In genomic region chr16:30743566-30743965, GRCm38 (mm10) we compare ENCODE assay signal across 23 mouse cellular contexts.
DNase-seq lines count a peak whose midpoint lies in the region; ATAC-seq and TF ChIP-seq lines count a peak whose summit lies in the region.
"Had no signal": no experiment of that assay in that cellular context is flagged by ENCODE, and none has a peak within 500 bp of the region (broad histone marks: within the 10 kb centered on the region; RNA-seq: fewer than 3 reads in every experiment).

No protein-coding gene starts in this region.

- H3K4me1 ChIP-seq in hindbrain, embryonic 15.5 days (replicated peaks) = peaks cover 27% of the 10 kb centered on the region
- peaks cover 7% of the 10 kb centered on the region; the same call in 1 of the 2 replicates for H3K4me1 ChIP-seq in hindbrain, embryonic 11.5 days (replicated peaks; ENCODE audit: control insufficient read depth, insufficient read depth, low read length)
- H3K4me1 ChIP-seq in kidney, adult 2 months (ENCODE audit: control insufficient read depth, insufficient read depth, low read length) = peaks cover 4% of the 10 kb centered on the region; the same call in 1 of the 2 replicates
- H3K4me1 ChIP-seq in kidney, embryonic 14.5 days (ENCODE audit: control insufficient read depth, insufficient read depth, low read length) = peaks cover 21% of the 10 kb centered on the region
- peaks cover 84% of the 10 kb centered on the region for H3K4me1 ChIP-seq in limb, embryonic 10.5 days

- TF ChIP-seq POLR2A in kidney, adult 2 months (IDR thresholded peaks at IDR 0.05; ENCODE audit: low read depth, low read length) = no peak

- no peak overlapping the region for H3K9ac ChIP-seq in hindbrain, embryonic 15.5 days
- no peak overlapping the region for H3K9ac ChIP-seq in hindbrain, embryonic 11.5 days (ENCODE audit: low read depth, low read length)
- no peak overlapping the region for H3K9ac ChIP-seq in kidney, embryonic 14.5 days (ENCODE audit: low read depth, low read length)
- H3K9ac ChIP-seq: embryonic facial prominence, embryonic 12.5 days; forebrain, embryonic 13.5 days; forebrain, embryonic 15.5 days; forebrain, postnatal 0 days had no signal

- WGBS in hindbrain, embryonic 15.5 days = 67% methylated on average over 4 of the region's 4 CpGs
- 75% methylated on average over 4 of the region's 4 CpGs for WGBS in hindbrain, embryonic 11.5 days
- WGBS in kidney, adult 2 months = 52% methylated on average over 4 of the region's 4 CpGs
- WGBS in kidney, embryonic 14.5 days = 35% methylated on average over 4 of the region's 4 CpGs
- 70% methylated on average over 4 of the region's 4 CpGs for WGBS in limb, embryonic 10.5 days

- H3K4me2 ChIP-seq in hindbrain, embryonic 15.5 days = no peak overlapping the region
- no peak overlapping the region for H3K4me2 ChIP-seq in hindbrain, embryonic 11.5 days (replicated peaks; ENCODE audit: low read depth, low read length)
- H3K4me2 ChIP-seq in kidney, embryonic 14.5 days (replicated peaks; ENCODE audit: low read depth, low read length) = no peak overlapping the region
- H3K4me2 ChIP-seq: embryonic facial prominence, embryonic 12.5 days; forebrain, embryonic 13.5 days; forebrain, embryonic 15.5 days had no signal

- H3K9me3 ChIP-seq in hindbrain, embryonic 15.5 days = no peaks in the 10 kb centered on the region
- H3K9me3 ChIP-seq in hindbrain, embryonic 11.5 days (ENCODE audit: control insufficient read depth, low read length) = no peaks in the 10 kb centered on the region
- no peaks in the 10 kb centered on the region for H3K9me3 ChIP-seq in kidney, embryonic 14.5 days (ENCODE audit: control insufficient read depth, low read length)
- no peaks in the 10 kb centered on the region for H3K9me3 ChIP-seq in limb, embryonic 10.5 days (replicated peaks)
- H3K9me3 ChIP-seq: embryonic facial prominence, embryonic 12.5 days; forebrain, embryonic 13.5 days; forebrain, embryonic 15.5 days; G1E had no signal

- H3K36me3 ChIP-seq in hindbrain, embryonic 15.5 days = no peaks in the 10 kb centered on the region
- H3K36me3 ChIP-seq in hindbrain, embryonic 11.5 days (ENCODE audit: control insufficient read depth, insufficient read depth, low read length) = no peaks in the 10 kb centered on the region
- no peaks in the 10 kb centered on the region for H3K36me3 ChIP-seq in kidney, adult 2 months (ENCODE audit: control insufficient read depth, insufficient read depth, low read length)
- H3K36me3 ChIP-seq in kidney, embryonic 14.5 days (ENCODE audit: control insufficient read depth, insufficient read depth, low read length) = no peaks in the 10 kb centered on the region
- H3K36me3 ChIP-seq in limb, embryonic 10.5 days = no peaks in the 10 kb centered on the region
- H3K36me3 ChIP-seq: embryonic facial prominence, embryonic 12.5 days; forebrain, embryonic 15.5 days; G1E had no signal

- DNase-seq in hindbrain, embryonic 11.5 days (ENCODE audit: low spot score) = no peak
- DNase-seq in kidney, adult 2 months = peak; percentile 52
- DNase-seq in adipocyte (ENCODE audit: low spot score) = peak; percentile 60
- DNase-seq in limb, embryonic 10.5 days (ENCODE audit: low spot score) = no peak
- no peak for DNase-seq in cerebellum, postnatal 36 days
- DNase-seq: adrenal gland, adult 8-10 months; adrenal gland, postnatal 14 days; adrenal gland, postnatal 36 days; B cell, adult 2 months; cerebellum, adult 11-12 months; cerebellum, adult 2 months; cerebellum, adult 9-10 months; cerebellum, postnatal 25 days; embryo, embryonic 11 days; forebrain, postnatal 0 days had no signal

- ATAC-seq in hindbrain, embryonic 15.5 days (ENCODE audit: low FRiP score, low read depth) = no peak
- no peak for ATAC-seq in hindbrain, embryonic 11.5 days (ENCODE audit: low FRiP score)
- no peak for ATAC-seq in kidney, embryonic 14.5 days (ENCODE audit: low FRiP score, low TSS enrichment)
- ATAC-seq: CD4-positive, CD25-positive, alpha-beta regulatory T cell, adult 4 months; forebrain, postnatal 0 days had no signal

- H3K4me3 ChIP-seq in hindbrain, embryonic 15.5 days = no peak overlapping the region
- no peak overlapping the region for H3K4me3 ChIP-seq in hindbrain, embryonic 11.5 days (ENCODE audit: low read depth, low read length)
- H3K4me3 ChIP-seq in kidney, adult 2 months (ENCODE audit: insufficient read depth, low read depth, low read length) = no peak overlapping the region
- no peak overlapping the region for H3K4me3 ChIP-seq in kidney, embryonic 14.5 days (ENCODE audit: low read length)
- no peak overlapping the region for H3K4me3 ChIP-seq in limb, embryonic 10.5 days
- H3K4me3 ChIP-seq: embryonic facial prominence, embryonic 12.5 days; forebrain, embryonic 13.5 days; forebrain, embryonic 15.5 days had no signal

- 0 out of 2 replicates have a peak overlapping the region, but pooled peaks have one; percentile 17 for H3K27ac ChIP-seq in hindbrain, embryonic 15.5 days (replicated peaks)
- no peak overlapping the region for H3K27ac ChIP-seq in hindbrain, embryonic 11.5 days (ENCODE audit: low read depth, low read length)
- no peak overlapping the region for H3K27ac ChIP-seq in kidney, adult 2 months (ENCODE audit: insufficient read depth, low read depth, low read length)
- H3K27ac ChIP-seq in kidney, embryonic 14.5 days (ENCODE audit: low read depth, low read length) = no peak overlapping the region
- 0 out of 2 replicates have a peak overlapping the region, but pooled peaks have one; percentile 20 for H3K27ac ChIP-seq in limb, embryonic 10.5 days
- H3K27ac ChIP-seq: embryonic facial prominence, embryonic 12.5 days; forebrain, embryonic 13.5 days; forebrain, embryonic 15.5 days had no signal

- TF ChIP-seq CTCF in kidney, adult 2 months (conservative IDR thresholded peaks at IDR 0.05; ENCODE audit: insufficient read depth, insufficient read length, low read depth, low read length) = no peak

- H3K27me3 ChIP-seq in hindbrain, embryonic 15.5 days = no peaks in the 10 kb centered on the region
- H3K27me3 ChIP-seq in hindbrain, embryonic 11.5 days (ENCODE audit: control insufficient read depth, insufficient read depth, low read length) = no peaks in the 10 kb centered on the region
- H3K27me3 ChIP-seq in kidney, adult 2 months (replicated peaks; ENCODE audit: control insufficient read depth, insufficient read depth, low read length) = no peaks in the 10 kb centered on the region
- H3K27me3 ChIP-seq in kidney, embryonic 14.5 days (ENCODE audit: control insufficient read depth, insufficient read depth, low read length) = no peaks in the 10 kb centered on the region
- peaks cover 18% of the 10 kb centered on the region for H3K27me3 ChIP-seq in limb, embryonic 10.5 days (ENCODE audit: low read depth, poor library complexity, severe bottlenecking)
- H3K27me3 ChIP-seq: CH12.LX; embryonic facial prominence, embryonic 12.5 days; forebrain, embryonic 13.5 days; forebrain, embryonic 15.5 days had no signal

Comparison
In these comparisons a context has a peak if more than half of its experiments do, and no peak if none do; other contexts are left out.
1. H3K27ac ChIP-seq: peak in hindbrain, embryonic 15.5 days (single experiment) and limb, embryonic 10.5 days (single experiment); none in hindbrain, embryonic 11.5 days (single experiment), kidney, adult 2 months (single experiment) and kidney, embryonic 14.5 days (single experiment).
2. DNase-seq: peak in kidney, adult 2 months (single experiment) and adipocyte (single experiment); none in hindbrain, embryonic 11.5 days (single experiment), limb, embryonic 10.5 days (single experiment) and cerebellum, postnatal 36 days (0 of 2).